Mouse (Mus musculus) ES-E14 (cell line): ENCODE data around the gene Capn11.

ENCODE experiments used
- CHD2 ChIP-seq: IDR thresholded peaks from 2 replicates; pipeline ENCODE4 v1.6.1; 2014; ENCODE audit warnings: mild to moderate bottlenecking, low read depth, low read length, inconsistent platforms
- HCFC1 ChIP-seq: IDR thresholded peaks from 2 replicates; pipeline ENCODE4 v1.6.1; 2012; ENCODE audit warnings: low read length, inconsistent platforms, borderline replicate concordance; ENCODE audit not compliant: insufficient read depth
- MAFK ChIP-seq: IDR thresholded peaks from 2 replicates; pipeline ENCODE4 v1.6.1; 2014; ENCODE audit warnings: mild to moderate bottlenecking, low read depth, low read length, inconsistent platforms; ENCODE audit not compliant: insufficient read depth
- ZC3H11A ChIP-seq: IDR thresholded peaks from 2 replicates; pipeline ENCODE4 v1.6.1; 2012; ENCODE audit warnings: low read depth, mild to moderate bottlenecking, inconsistent platforms, low read length, borderline replicate concordance
- ZNF384 ChIP-seq: IDR thresholded peaks from 2 replicates; pipeline ENCODE4 v1.6.1; 2012; ENCODE audit warnings: low read depth, low read length, inconsistent platforms

DNA sequence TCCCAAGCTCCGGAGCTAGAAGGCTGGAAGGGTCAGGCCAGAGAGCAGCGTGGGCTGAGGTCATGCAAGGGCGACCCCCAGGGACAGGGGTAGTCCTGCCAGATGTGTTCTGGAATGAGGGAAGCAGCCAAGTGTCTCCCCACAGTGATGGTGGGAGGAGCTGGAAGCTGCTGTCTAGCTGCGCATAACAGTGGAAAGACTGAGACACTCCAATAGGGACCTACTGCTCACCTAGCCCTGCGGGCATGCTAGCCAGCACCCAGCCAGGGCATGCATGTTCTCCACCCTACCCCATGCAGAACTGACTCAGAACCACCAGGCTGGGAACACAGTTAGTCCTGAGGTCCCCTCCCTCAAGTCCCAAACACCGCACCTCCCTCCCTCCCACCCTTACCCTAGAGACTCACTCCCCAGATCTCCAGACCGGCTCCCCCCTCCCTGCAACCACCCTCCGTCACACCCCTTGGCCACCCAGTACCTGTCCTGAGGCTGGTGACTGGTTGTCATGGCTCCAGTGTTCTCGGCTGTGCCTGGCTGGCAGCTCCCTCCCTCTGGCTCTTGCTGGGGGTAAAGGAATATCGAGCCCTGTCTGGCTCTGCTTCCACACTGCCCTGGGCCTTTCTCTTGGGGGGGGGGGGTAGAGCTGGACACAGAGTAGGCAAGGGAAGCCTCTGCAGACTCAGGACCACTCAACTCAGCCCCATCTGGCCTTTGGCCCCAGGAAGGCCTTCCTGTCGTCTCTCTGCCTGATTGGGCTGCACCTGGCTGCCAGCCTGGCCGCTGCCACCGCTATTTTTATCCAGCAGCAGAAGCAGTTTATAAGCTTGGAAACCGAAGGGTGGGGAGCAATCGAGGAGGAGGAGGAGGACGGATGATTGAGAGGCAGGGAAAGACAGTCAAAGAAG lies 67.2 kb downstream of the Capn11 start:
- no peak for TF ChIP-seq MAFK
- no peak for TF ChIP-seq ZNF384
- TF ChIP-seq ZC3H11A, result no peak
- TF ChIP-seq CHD2, result no peak
- no peak for TF ChIP-seq HCFC1
